Mouse (Mus musculus) ovary, postnatal 10 days (tissue): ENCODE results near the gene Pirt.

Experiments
- DNase-seq: peaks from one replicate; pipeline ENCODE4 v3.0.0; 2022; ENCODE audit warnings: low spot score

Gene Pirt

GRCm38 (mm10) chr11:66911811-66912210 is at the start of gene Pirt:
Gene Pirt, plus strand, starts transcription at chr11:66911981.
- no peak for DNase-seq

GRCm38 (mm10) chr11:66871701-66872100 is 40.1 kb upstream of the Pirt start:
- no peak for DNase-seq

GRCm38 (mm10) chr11:66872773-66873470 is 38.9 kb upstream of the Pirt start:
- DNase-seq = no peak

GRCm38 (mm10) chr11:66881291-66881690 is 30.5 kb upstream of the Pirt start:
- no peak for DNase-seq

GRCm38 (mm10) chr11:66882224-66883040 is 29.3 kb upstream of the Pirt start:
- DNase-seq = no peak

- no peak for DNase-seq
These were observed 19.2 kb upstream of the Pirt start for GRCm38 (mm10) chr11:66892536-66892935.

- DNase-seq = no peak
These were observed 13.0 kb upstream of the Pirt start for GRCm38 (mm10) chr11:66898747-66899146.

GRCm38 (mm10) chr11:66899426-66899825 is 12.4 kb upstream of the Pirt start:
- peak; percentile 25 for DNase-seq

GRCm38 (mm10) chr11:66902801-66903200 is 9.0 kb upstream of the Pirt start:
- no peak for DNase-seq

GRCm38 (mm10) chr11:66905617-66906384 is 6.0 kb upstream of the Pirt start:
- peak; percentile 40 for DNase-seq

- no peak for DNase-seq
These were observed 1.0 kb downstream of the Pirt start for GRCm38 (mm10) chr11:66912531-66913458.

- no peak for DNase-seq
These were observed 2.5 kb downstream of the Pirt start for GRCm38 (mm10) chr11:66914249-66914648.

- no peak for DNase-seq
These were observed 8.2 kb downstream of the Pirt start for GRCm38 (mm10) chr11:66920012-66920411.

- no peak for DNase-seq
These were observed 12.5 kb downstream of the Pirt start for GRCm38 (mm10) chr11:66924095-66924823.

- DNase-seq = no peak
These were observed 16.5 kb downstream of the Pirt start for GRCm38 (mm10) chr11:66928311-66928710.

GRCm38 (mm10) chr11:66932827-66933599 is 21.2 kb downstream of the Pirt start:
- DNase-seq = no peak

- DNase-seq = no peak
These were observed 22.8 kb downstream of the Pirt start for GRCm38 (mm10) chr11:66934428-66935173.

- no peak for DNase-seq
These were observed 30.2 kb downstream of the Pirt start for GRCm38 (mm10) chr11:66942011-66942410.

GRCm38 (mm10) chr11:66945224-66945767 is 33.5 kb downstream of the Pirt start:
- DNase-seq = no peak
